Comparison of ENCODE assay signal across 13 mouse cellular contexts in the genomic region with DNA sequence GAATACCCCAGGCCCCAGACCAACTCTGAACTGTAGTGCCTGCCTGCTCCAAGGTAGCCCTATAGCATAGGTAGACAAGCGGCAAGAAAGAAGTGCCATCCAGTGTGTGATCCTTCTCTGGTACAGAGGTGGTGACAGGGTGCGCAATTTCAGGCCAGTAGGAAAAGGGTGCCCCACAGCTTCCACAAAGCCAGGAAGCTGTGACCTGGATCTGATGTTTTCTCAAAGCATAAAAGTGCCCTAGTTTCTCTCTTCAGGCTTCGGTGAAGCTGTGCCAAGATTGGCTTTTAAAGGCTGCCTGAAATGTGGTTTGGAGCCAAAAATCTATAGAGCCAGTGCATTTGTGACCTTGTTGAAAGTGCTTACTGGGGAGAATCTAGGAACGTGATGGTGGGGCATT. TPM values are rescaled to one million over a fixed set of nuclear protein-coding genes. Genes with fewer than 3 reads are reported as not detected.
A peak's percentile ranks its signal among the peaks of the same experiment; 100 is the strongest.
DNase-seq lines count a peak whose midpoint lies in the region; ATAC-seq and TF ChIP-seq lines count a peak whose summit lies in the region.
"Had no signal": no experiment of that assay in that cellular context is flagged by ENCODE, and none has a peak within 500 bp of the region (broad histone marks: within the 10 kb centered on the region; RNA-seq: fewer than 3 reads in every experiment).

No protein-coding gene starts in this region.

- TF ChIP-seq EP300 in stomach, postnatal 0 days (optimal IDR thresholded peaks at IDR 0.05) = no peak

- peak overlapping the region; percentile 41 for H3K27ac ChIP-seq in forebrain, embryonic 15.5 days (replicated peaks)
- H3K27ac ChIP-seq in forebrain, embryonic 11.5 days (ENCODE audit: low read depth, low read length) = no peak overlapping the region
- 0 out of 2 replicates have a peak overlapping the region, but pooled peaks have one; percentile 2 for H3K27ac ChIP-seq in kidney, embryonic 15.5 days
- 0 out of 2 replicates have a peak overlapping the region, but pooled peaks have one; percentile 23 for H3K27ac ChIP-seq in stomach, embryonic 16.5 days (ENCODE audit: low read length)
- no peak overlapping the region for H3K27ac ChIP-seq in stomach, postnatal 0 days (replicated peaks)
- H3K27ac ChIP-seq: liver, embryonic 12.5 days had no signal

- H3K9ac ChIP-seq in forebrain, embryonic 15.5 days (replicated peaks) = no peak overlapping the region
- H3K9ac ChIP-seq in forebrain, embryonic 11.5 days (ENCODE audit: low read length) = no peak overlapping the region
- H3K9ac ChIP-seq in kidney, embryonic 15.5 days = no peak overlapping the region
- no peak overlapping the region for H3K9ac ChIP-seq in stomach, embryonic 16.5 days (ENCODE audit: low read length)
- H3K9ac ChIP-seq in stomach, postnatal 0 days (ENCODE audit: low read length) = no peak overlapping the region
- H3K9ac ChIP-seq: embryonic facial prominence, embryonic 12.5 days; liver, embryonic 12.5 days had no signal

- no peak overlapping the region for H3K4me2 ChIP-seq in forebrain, embryonic 15.5 days (replicated peaks)
- no peak overlapping the region for H3K4me2 ChIP-seq in forebrain, embryonic 11.5 days (ENCODE audit: low read depth, low read length, severe bottlenecking)
- H3K4me2 ChIP-seq in kidney, embryonic 15.5 days = no peak overlapping the region
- no peak overlapping the region for H3K4me2 ChIP-seq in stomach, embryonic 16.5 days (ENCODE audit: low read depth, low read length)
- H3K4me2 ChIP-seq in stomach, postnatal 0 days (replicated peaks; ENCODE audit: low read depth) = no peak overlapping the region
- H3K4me2 ChIP-seq: embryonic facial prominence, embryonic 12.5 days; liver, embryonic 12.5 days had no signal

- DNase-seq in forebrain, embryonic 11.5 days (ENCODE audit: low spot score) = no peak
- no peak for DNase-seq in kidney, adult 11 months
- DNase-seq in stomach, postnatal 0 days (ENCODE audit: low spot score) = no peak
- no peak for DNase-seq in gastrocnemius, postnatal 36 days
- DNase-seq in thymus, postnatal 4 days = no peak
- DNase-seq: B cell, adult 2 months; heart, postnatal 10 days; kidney, adult 9 months had no signal

- intact Hi-C loops in gastrocnemius, postnatal 36 days (cut with DNase I) = no loop called here

- TF ChIP-seq CTCF in stomach, postnatal 0 days (IDR thresholded peaks at IDR 0.05; ENCODE audit: low read depth) = no peak

- H3K4me3 ChIP-seq in forebrain, embryonic 15.5 days = no peak overlapping the region
- H3K4me3 ChIP-seq in forebrain, embryonic 11.5 days (ENCODE audit: low read depth, low read length) = no peak overlapping the region
- no peak overlapping the region for H3K4me3 ChIP-seq in kidney, embryonic 15.5 days (replicated peaks)
- no peak overlapping the region for H3K4me3 ChIP-seq in stomach, embryonic 16.5 days (replicated peaks; ENCODE audit: low read length)
- no peak overlapping the region for H3K4me3 ChIP-seq in stomach, postnatal 0 days (ENCODE audit: low read depth, low read length)
- H3K4me3 ChIP-seq: embryonic facial prominence, embryonic 12.5 days; liver, embryonic 12.5 days had no signal

- ATAC-seq in forebrain, embryonic 15.5 days (replicated peaks) = no peak
- ATAC-seq in forebrain, embryonic 11.5 days (replicated peaks; ENCODE audit: low FRiP score) = no peak
- no peak for ATAC-seq in kidney, embryonic 15.5 days (replicated peaks; ENCODE audit: low FRiP score)
- no peak for ATAC-seq in stomach, embryonic 16.5 days (ENCODE audit: insufficient read depth, low FRiP score)
- no peak for ATAC-seq in stomach, postnatal 0 days (ENCODE audit: low FRiP score, low TSS enrichment)
- ATAC-seq: liver, embryonic 12.5 days had no signal

- 68% methylated on average over 4 of the region's 4 CpGs for WGBS in forebrain, embryonic 15.5 days
- WGBS in forebrain, embryonic 11.5 days = 97% methylated on average over 4 of the region's 4 CpGs
- WGBS in kidney, embryonic 15.5 days = 76% methylated on average over 4 of the region's 4 CpGs
- WGBS in stomach, embryonic 16.5 days = 75% methylated on average over 4 of the region's 4 CpGs
- 78% methylated on average over 4 of the region's 4 CpGs for WGBS in stomach, postnatal 0 days

- H3K36me3 ChIP-seq in forebrain, embryonic 15.5 days = 0 out of 2 replicates have a peak, but pooled peaks cover 2% of the 10 kb centered on the region
- H3K36me3 ChIP-seq in forebrain, embryonic 11.5 days (ENCODE audit: control insufficient read depth, insufficient read depth, low read length) = no peaks in the 10 kb centered on the region
- peaks cover 24% of the 10 kb centered on the region; the same call in 1 of the 2 replicates for H3K36me3 ChIP-seq in kidney, embryonic 15.5 days
- no peaks in the 10 kb centered on the region for H3K36me3 ChIP-seq in stomach, embryonic 16.5 days (ENCODE audit: control insufficient read depth, insufficient read depth, low read length)
- H3K36me3 ChIP-seq in stomach, postnatal 0 days (ENCODE audit: control insufficient read depth, insufficient read depth, low read length) = no peaks in the 10 kb centered on the region; the same call in 1 of the 2 replicates

- no peaks in the 10 kb centered on the region for H3K9me3 ChIP-seq in forebrain, embryonic 15.5 days
- no peaks in the 10 kb centered on the region for H3K9me3 ChIP-seq in forebrain, embryonic 11.5 days (ENCODE audit: control insufficient read depth, low read length)
- no peaks in the 10 kb centered on the region for H3K9me3 ChIP-seq in kidney, embryonic 15.5 days (replicated peaks)
- H3K9me3 ChIP-seq in stomach, embryonic 16.5 days (replicated peaks; ENCODE audit: control insufficient read depth, low read length) = no peaks in the 10 kb centered on the region
- H3K9me3 ChIP-seq in stomach, postnatal 0 days (ENCODE audit: control insufficient read depth, low read length) = no peaks in the 10 kb centered on the region
- H3K9me3 ChIP-seq: embryonic facial prominence, embryonic 12.5 days; liver, embryonic 12.5 days had no signal

- H3K27me3 ChIP-seq in forebrain, embryonic 15.5 days = no peaks in the 10 kb centered on the region
- no peaks in the 10 kb centered on the region for H3K27me3 ChIP-seq in forebrain, embryonic 11.5 days (ENCODE audit: control insufficient read depth, insufficient read depth, low read length)
- H3K27me3 ChIP-seq in kidney, embryonic 15.5 days = no peaks in the 10 kb centered on the region
- H3K27me3 ChIP-seq in stomach, embryonic 16.5 days (ENCODE audit: control insufficient read depth, insufficient read depth, low read length) = no peaks in the 10 kb centered on the region
- no peaks in the 10 kb centered on the region for H3K27me3 ChIP-seq in stomach, postnatal 0 days (ENCODE audit: control insufficient read depth, insufficient read depth, low read length)
- H3K27me3 ChIP-seq: embryonic facial prominence, embryonic 12.5 days; liver, embryonic 12.5 days had no signal

- H3K4me1 ChIP-seq in forebrain, embryonic 15.5 days = peaks cover 11% of the 10 kb centered on the region
- no peaks in the 10 kb centered on the region for H3K4me1 ChIP-seq in forebrain, embryonic 11.5 days (replicated peaks; ENCODE audit: control insufficient read depth, insufficient read depth, low read length)
- peaks cover 4% of the 10 kb centered on the region; the same call in 1 of the 2 replicates for H3K4me1 ChIP-seq in kidney, embryonic 15.5 days
- H3K4me1 ChIP-seq in stomach, embryonic 16.5 days (ENCODE audit: control insufficient read depth, insufficient read depth, low read length) = no peaks in the 10 kb centered on the region
- no peaks in the 10 kb centered on the region for H3K4me1 ChIP-seq in stomach, postnatal 0 days (replicated peaks; ENCODE audit: control insufficient read depth, insufficient read depth)
- H3K4me1 ChIP-seq: embryonic facial prominence, embryonic 12.5 days; liver, embryonic 12.5 days had no signal

RNA-seq across cellular contexts. Expression of a gene that starts 26.4 kb away (rescaled TPM):
- 22.5 and 32.2 TPM in 2 replicates for polyA plus RNA-seq in forebrain, embryonic 15.5 days (2015; fragmentation: Nextera tagmentation; extraction: Ambion mirVana)
- 15.8 and 17.6 TPM in 2 replicates for polyA plus RNA-seq in forebrain, embryonic 11.5 days (2014; fragmentation: Nextera tagmentation; extraction: Ambion mirVana)
- polyA plus RNA-seq in kidney, embryonic 15.5 days (2015; fragmentation: Nextera tagmentation; extraction: Ambion mirVana) = 8.3 and 8.4 TPM in 2 replicates
- 7.0 and 8.2 TPM in 2 replicates for polyA plus RNA-seq in stomach, embryonic 16.5 days (2015; fragmentation: Nextera tagmentation; extraction: Ambion mirVana)
- polyA plus RNA-seq in stomach, postnatal 0 days (2015; fragmentation: Nextera tagmentation; extraction: Ambion mirVana) = 5.7 and 7.5 TPM in 2 replicates
- total RNA-seq in gastrocnemius, postnatal 36 days (2021) = 100 to 1,000 TPM in 1 of 2 experiments, 10 to 100 TPM in 1; 78.8 to 106 TPM

Comparison
In these comparisons a context has a peak if more than half of its experiments do, and no peak if none do; other contexts are left out.
1. H3K27ac ChIP-seq: peak in forebrain, embryonic 15.5 days (single experiment), kidney, embryonic 15.5 days (single experiment) and stomach, embryonic 16.5 days (single experiment); none in forebrain, embryonic 11.5 days (single experiment) and stomach, postnatal 0 days (single experiment).